Comparison of ENCODE assay signal across 8 mouse cellular contexts in the genomic region with DNA sequence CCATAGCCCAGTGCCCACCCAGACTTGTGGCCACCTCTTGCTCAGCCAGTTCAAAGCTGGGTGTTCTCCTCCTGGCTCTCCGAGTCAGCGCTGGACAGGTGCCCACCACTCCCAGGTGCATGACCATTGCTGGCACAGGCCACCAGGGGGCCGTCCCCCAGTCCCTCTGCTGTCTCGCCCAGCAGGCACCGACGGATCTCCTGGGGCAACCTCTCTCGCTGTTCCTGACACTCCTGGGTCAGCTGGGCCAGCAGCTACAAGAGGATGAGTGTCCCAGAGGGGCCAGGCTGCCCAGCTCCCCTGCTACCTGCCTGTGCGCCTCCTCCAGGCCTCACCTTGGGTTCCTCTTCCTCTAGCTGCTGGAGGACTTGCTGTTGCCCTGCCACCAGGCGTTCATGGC. TPM values are rescaled to one million over a fixed set of nuclear protein-coding genes. Genes with fewer than 3 reads are reported as not detected.
DNase-seq lines count a peak whose midpoint lies in the region; ATAC-seq and TF ChIP-seq lines count a peak whose summit lies in the region.

No protein-coding gene starts in this region.

- peaks cover 12 to 23% of the 10 kb centered on the region in 2 experiments for H3K4me1 ChIP-seq in CH12.LX (ENCODE audit: control insufficient read depth in 1 of 2, insufficient read depth in 2 of 2)
- H3K4me1 ChIP-seq in lung, adult 2 months (ENCODE audit: control insufficient read depth, insufficient read depth, low read length): peaks cover 11% of the 10 kb centered on the region
- H3K4me1 ChIP-seq in forebrain, embryonic 12.5 days: peaks cover 18% of the 10 kb centered on the region

- in situ Hi-C loops in CH12.LX (cut with MboI; ENCODE audit: low pct_ligation_motif_present, low pct_unique_long_range_greater_than_20kb, low sequenced_read_pairs): no loop called here

- no peak overlapping the region for H3K9ac ChIP-seq in CH12.LX (ENCODE audit: insufficient read depth, low read depth)
- no peak overlapping the region for H3K9ac ChIP-seq in forebrain, embryonic 12.5 days

- TF ChIP-seq EP300 in CH12.LX (IDR thresholded peaks at IDR 0.05; ENCODE audit: low read length): no peak

- no peak overlapping the region for H3K27ac ChIP-seq in CH12.LX (ENCODE audit: insufficient read depth, low read depth)
- H3K27ac ChIP-seq in forebrain, embryonic 12.5 days: no peak overlapping the region

- TF ChIP-seq POLR2A in CH12.LX (IDR thresholded peaks at IDR 0.05; ENCODE audit: low read depth, low read length): no peak
- TF ChIP-seq POLR2A in lung, adult 2 months (IDR thresholded peaks at IDR 0.05; ENCODE audit: borderline replicate concordance, extremely low read depth, low read depth, low read length): peak; percentile 36; the same call in 1 of the 2 replicates

- dilution Hi-C loops in CH12.LX (cut with MboI; ENCODE audit: extremely low pct_ligation_motif_present, extremely low pct_unique_long_range_greater_than_20kb, low sequenced_read_pairs): no loop called here

- H3K79me2 ChIP-seq in CH12.LX (replicated peaks; ENCODE audit: control insufficient read depth, extremely low read depth, insufficient read depth, poor library complexity, severe bottlenecking): no peaks in the 10 kb centered on the region

- peak in 1 of 2 experiments; percentile 53; a peak in 2 of 4 replicates for TF ChIP-seq CTCF in CH12.LX (conservative IDR thresholded peaks at IDR 0.05 in 1 of 2, IDR thresholded peaks at IDR 0.05 in 1 of 2; ENCODE audit: low read depth in 2 of 2, low read length in 2 of 2)
- TF ChIP-seq CTCF in lung, adult 2 months (IDR thresholded peaks at IDR 0.05; ENCODE audit: insufficient read depth, low read length): peak; percentile 28; the same call in 1 of the 2 replicates

- WGBS in lung, adult 2 months: 35% methylated on average over 9 of the region's 9 CpGs
- 54% methylated on average over 9 of the region's 9 CpGs for WGBS in forebrain, embryonic 12.5 days

- no peaks in the 10 kb centered on the region for H3K9me3 ChIP-seq in CH12.LX (replicated peaks; ENCODE audit: low read length)
- H3K9me3 ChIP-seq in forebrain, embryonic 12.5 days: no peaks in the 10 kb centered on the region

- H3K27me3 ChIP-seq in CH12.LX (replicated peaks): no peaks in the 10 kb centered on the region
- H3K27me3 ChIP-seq in forebrain, embryonic 12.5 days: no peaks in the 10 kb centered on the region

- TF ChIP-seq RAD21 in CH12.LX (IDR thresholded peaks at IDR 0.05; ENCODE audit: low read depth, low read length): no peak

- no peak overlapping the region for H3K4me3 ChIP-seq in CH12.LX (replicated peaks in 1 of 3; ENCODE audit: low read depth in 2 of 3, low read length in 2 of 3, poor library complexity in 1 of 3)
- no peak overlapping the region for H3K4me3 ChIP-seq in lung, adult 2 months (replicated peaks; ENCODE audit: extremely low read depth, low read depth, low read length)
- H3K4me3 ChIP-seq in forebrain, embryonic 12.5 days (replicated peaks): no peak overlapping the region

- intact Hi-C loops in heart, postnatal 36 days (cut with DNase I): no loop called here

- no peak for ATAC-seq in forebrain, embryonic 12.5 days (ENCODE audit: low FRiP score)

- H3K36me3 ChIP-seq in CH12.LX (replicated peaks in 1 of 2; ENCODE audit: control insufficient read depth in 1 of 2, insufficient read depth in 1 of 2, low read length in 1 of 2): peaks cover 40 to 98% of the 10 kb centered on the region in 2 experiments
- H3K36me3 ChIP-seq in forebrain, embryonic 12.5 days (replicated peaks): peaks cover 26% of the 10 kb centered on the region

- DNase-seq in heart, postnatal 4 days: peak; percentile 79
- DNase-seq in heart, postnatal 36 days: no peak
- no peak for DNase-seq in CH12.LX (ENCODE audit: extremely low read depth)
- DNase-seq in adrenal gland, postnatal 36 days: peak; percentile 55 to 77
- peak; percentile 78 for DNase-seq in lung, adult 2 months
- DNase-seq in right cerebral cortex, postnatal 36 days (ENCODE audit: low spot score in 2 of 2): no peak
- no peak for DNase-seq in frontal cortex, postnatal 36 days (ENCODE audit: low spot score in 2 of 2)

- no peak overlapping the region for H3K4me2 ChIP-seq in CH12.LX (ENCODE audit: insufficient read depth, low read depth, poor library complexity, severe bottlenecking)
- no peak overlapping the region for H3K4me2 ChIP-seq in forebrain, embryonic 12.5 days

TF ChIP-seq in CH12.LX, 34 proteins besides CTCF, POLR2A, EP300 and RAD21:
- TF ChIP-seq SMC3 (IDR thresholded peaks at IDR 0.05; ENCODE audit: low read depth, low read length) (peak; percentile 44; the same call in 1 of the 2 replicates), MAZ (IDR thresholded peaks at IDR 0.05; ENCODE audit: low read depth, low read length) (no peak)

RNA-seq across cellular contexts. Expression of gene Gpr137, which starts 11.8 kb away (rescaled TPM):
- total RNA-seq in heart, postnatal 4 days (2021): 10 to 100 TPM; 18.7 to 21.4 TPM
- total RNA-seq in heart, postnatal 36 days (2021): 10 to 100 TPM; 37.3 to 39.1 TPM
- total RNA-seq in CH12.LX (2012; rRNA removed) (14.1 and 18.1 TPM in 2 replicates), CH12.LX (2014; rRNA removed) (8.8 and 9.0 TPM in 2 replicates)
- 14.0 and 14.4 TPM in 2 replicates for polyA plus RNA-seq in CH12.LX (2012; ENCODE audit: insufficient read length, low read depth)
- 10 to 100 TPM; 49.1 to 49.9 TPM for total RNA-seq in adrenal gland, postnatal 36 days (2021)
- 77.6 and 85.1 TPM in 2 replicates for polyA plus RNA-seq in lung, adult 2 months (2012; rRNA removed)
- polyA plus RNA-seq in forebrain, embryonic 12.5 days (2016; fragmentation: Nextera tagmentation; extraction: Ambion mirVana): 30.9 and 33.1 TPM in 2 replicates

RNA-seq across cellular contexts. Expression of gene Bad, which starts 12.4 kb away (rescaled TPM):
- 10 to 100 TPM; 29.6 to 30.5 TPM for total RNA-seq in heart, postnatal 4 days (2021)
- total RNA-seq in heart, postnatal 36 days (2021): 10 to 100 TPM; 22.0 to 24.7 TPM
- total RNA-seq in CH12.LX (2012; rRNA removed): 37.8 and 38.0 TPM in 2 replicates
- 27.7 and 28.5 TPM in 2 replicates for total RNA-seq in CH12.LX (2014; rRNA removed)
- polyA plus RNA-seq in CH12.LX (2012; ENCODE audit: insufficient read length, low read depth): 33.3 and 39.6 TPM in 2 replicates
- total RNA-seq in adrenal gland, postnatal 36 days (2021): 10 to 100 TPM; 48.6 to 54.5 TPM
- polyA plus RNA-seq in lung, adult 2 months (2012; rRNA removed): 57.3 and 75.5 TPM in 2 replicates
- polyA plus RNA-seq in forebrain, embryonic 12.5 days (2016; fragmentation: Nextera tagmentation; extraction: Ambion mirVana): 62.4 and 65.3 TPM in 2 replicates

RNA-seq across cellular contexts. Expression of gene Kcnk4, which starts 19.7 kb away (rescaled TPM):
- under 1 TPM in 1 of 2 experiments, not detected in 1; 0.56 TPM for total RNA-seq in heart, postnatal 4 days (2021)
- not detected for total RNA-seq in heart, postnatal 36 days (2021)
- total RNA-seq in CH12.LX (2012; rRNA removed) (0.21 TPM in 1 of 2 replicates, not detected in the other), CH12.LX (2014; rRNA removed) (not detected in 2 replicates)
- polyA plus RNA-seq in CH12.LX (2012; ENCODE audit: insufficient read length, low read depth): 0.80 TPM in 1 of 2 replicates, not detected in the other
- total RNA-seq in adrenal gland, postnatal 36 days (2021): under 1 TPM; 0.16 to 0.20 TPM
- polyA plus RNA-seq in lung, adult 2 months (2012; rRNA removed): 0.17 TPM in 1 of 2 replicates, not detected in the other
- polyA plus RNA-seq in forebrain, embryonic 12.5 days (2016; fragmentation: Nextera tagmentation; extraction: Ambion mirVana): 0.21 TPM in 1 of 2 replicates, not detected in the other

RNA-seq across cellular contexts. Expression of gene Ppp1r14b, which starts 20.7 kb away (rescaled TPM):
- 100 to 1,000 TPM; 243 to 246 TPM for total RNA-seq in heart, postnatal 4 days (2021)
- 10 to 100 TPM; 77.3 to 95.8 TPM for total RNA-seq in heart, postnatal 36 days (2021)
- total RNA-seq in CH12.LX (2012; rRNA removed) (256 and 329 TPM in 2 replicates), CH12.LX (2014; rRNA removed) (151 and 167 TPM in 2 replicates)
- 179 and 241 TPM in 2 replicates for polyA plus RNA-seq in CH12.LX (2012; ENCODE audit: insufficient read length, low read depth)
- total RNA-seq in adrenal gland, postnatal 36 days (2021): 100 to 1,000 TPM; 203 TPM
- 47.1 and 53.6 TPM in 2 replicates for polyA plus RNA-seq in lung, adult 2 months (2012; rRNA removed)
- 237 and 333 TPM in 2 replicates for polyA plus RNA-seq in forebrain, embryonic 12.5 days (2016; fragmentation: Nextera tagmentation; extraction: Ambion mirVana)

RNA-seq across cellular contexts. Expression of gene Plcb3, which starts 22.2 kb away (rescaled TPM):
- 10 to 100 TPM; 17.4 to 19.9 TPM for total RNA-seq in heart, postnatal 4 days (2021)
- 10 to 100 TPM; 17.0 to 18.5 TPM for total RNA-seq in heart, postnatal 36 days (2021)
- total RNA-seq in CH12.LX (2012; rRNA removed) (6.4 and 7.5 TPM in 2 replicates), CH12.LX (2014; rRNA removed) (3.0 and 4.1 TPM in 2 replicates)
- 7.8 and 8.2 TPM in 2 replicates for polyA plus RNA-seq in CH12.LX (2012; ENCODE audit: insufficient read length, low read depth)
- total RNA-seq in adrenal gland, postnatal 36 days (2021): 10 to 100 TPM; 41.8 to 44.5 TPM
- polyA plus RNA-seq in lung, adult 2 months (2012; rRNA removed): 109 and 124 TPM in 2 replicates
- polyA plus RNA-seq in forebrain, embryonic 12.5 days (2016; fragmentation: Nextera tagmentation; extraction: Ambion mirVana): 22.4 and 24.3 TPM in 2 replicates

Comparison
In these comparisons a context has a peak if more than half of its experiments do, and no peak if none do; other contexts are left out.
1. DNase-seq: peak in heart, postnatal 4 days (single experiment), adrenal gland, postnatal 36 days (2 of 2) and lung, adult 2 months (single experiment); none in heart, postnatal 36 days (0 of 2), CH12.LX (single experiment), right cerebral cortex, postnatal 36 days (0 of 2) and frontal cortex, postnatal 36 days (0 of 2).